Comparison of ENCODE assay signal across 25 mouse cellular contexts in the genomic region with DNA sequence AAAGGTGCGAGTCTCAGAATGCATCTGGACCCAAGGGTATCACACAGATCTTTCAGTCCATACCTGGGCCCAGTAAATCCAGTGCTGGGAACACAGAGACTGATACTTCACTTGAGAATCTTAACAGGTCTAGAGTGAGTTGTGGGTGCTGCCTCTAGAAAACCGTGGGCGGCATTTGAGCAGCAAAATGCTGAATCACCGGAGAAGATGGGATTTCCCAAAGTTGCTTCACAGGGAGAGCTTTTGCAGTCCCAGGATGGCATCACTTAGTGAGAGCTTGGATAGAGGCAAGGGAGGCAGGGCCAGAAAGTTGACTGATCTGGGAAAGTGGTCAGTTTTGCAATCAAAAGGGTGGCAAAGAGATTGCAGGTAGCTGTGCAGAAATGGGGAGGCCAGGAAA.
DNase-seq lines count a peak whose midpoint lies in the region; ATAC-seq and TF ChIP-seq lines count a peak whose summit lies in the region.
"Had no signal": no experiment of that assay in that cellular context is flagged by ENCODE, and none has a peak within 500 bp of the region (broad histone marks: within the 10 kb centered on the region; RNA-seq: fewer than 3 reads in every experiment).

No protein-coding gene starts in this region.

- CTCF ChIA-PET in Patski (lab: Charles Lee), result no interaction called here

- no peaks in the 10 kb centered on the region for H3K4me1 ChIP-seq in hindbrain, embryonic 11.5 days (replicated peaks; ENCODE audit: control insufficient read depth, insufficient read depth, low read length)
- H3K4me1 ChIP-seq: forebrain, embryonic 13.5 days; heart, embryonic 13.5 days; intestine, embryonic 15.5 days; kidney, embryonic 15.5 days; limb, embryonic 13.5 days; liver, embryonic 13.5 days; lung, embryonic 15.5 days had no signal

- H3K36me3 ChIP-seq in hindbrain, embryonic 11.5 days (ENCODE audit: control insufficient read depth, insufficient read depth, low read length), result 0 out of 2 replicates have a peak, but pooled peaks cover 3% of the 10 kb centered on the region
- H3K36me3 ChIP-seq: liver, embryonic 13.5 days had no signal

- DNase-seq in left cerebral cortex, adult 18-20 months (ENCODE audit: low spot score in 2 of 2), result peak; percentile 51 to 55
- DNase-seq in left cerebral cortex, postnatal 10 days (ENCODE audit: extremely low spot score in 1 of 2, low spot score in 2 of 2), result no peak
- no peak for DNase-seq in Patski (ENCODE audit: low read depth, low spot score)
- peak; percentile 54 to 90 for DNase-seq in left cerebral cortex, postnatal 25 days (ENCODE audit: low spot score in 2 of 2)
- peak; percentile 76 for DNase-seq in telencephalon, adult 2 months (ENCODE audit: low read depth, low spot score)
- DNase-seq in urinary bladder, postnatal 25 days (ENCODE audit: low spot score), result no peak
- DNase-seq in hindbrain, embryonic 11.5 days (ENCODE audit: low spot score), result no peak
- DNase-seq: adrenal gland, postnatal 25 days; cerebellum, adult 11-12 months; cerebellum, postnatal 14 days; embryo, embryonic 11 days; heart, adult 11 months; kidney, postnatal 4 days; liver, embryonic 13.5 days; lung, postnatal 4 days had no signal

- no peaks in the 10 kb centered on the region for H3K27me3 ChIP-seq in Patski
- no peaks in the 10 kb centered on the region for H3K27me3 ChIP-seq in hindbrain, embryonic 11.5 days (ENCODE audit: control insufficient read depth, insufficient read depth, low read length)
- H3K27me3 ChIP-seq: forebrain, embryonic 13.5 days; heart, embryonic 13.5 days; hindbrain, embryonic 15.5 days; intestine, embryonic 15.5 days; kidney, embryonic 15.5 days; limb, embryonic 13.5 days; liver, embryonic 13.5 days; lung, embryonic 15.5 days had no signal

- no peak overlapping the region for H3K4me2 ChIP-seq in hindbrain, embryonic 11.5 days (replicated peaks; ENCODE audit: low read depth, low read length)
- H3K4me2 ChIP-seq: forebrain, embryonic 13.5 days; heart, embryonic 13.5 days; hindbrain, embryonic 15.5 days; intestine, embryonic 15.5 days; kidney, embryonic 15.5 days; limb, embryonic 13.5 days; liver, embryonic 13.5 days; lung, embryonic 15.5 days had no signal

- ATAC-seq in Patski, result peak; percentile 74
- ATAC-seq in hindbrain, embryonic 11.5 days (ENCODE audit: low FRiP score), result no peak
- ATAC-seq: forebrain, embryonic 13.5 days; intestine, embryonic 15.5 days; midbrain, embryonic 16.5 days had no signal

- intact Hi-C loops in left cerebral cortex, postnatal 10 days (cut with DNase I), result no loop called here
- intact Hi-C loops in left cerebral cortex, postnatal 25 days (cut with DNase I), result loop anchor here (2.0 kb wide), 2 partner anchors 61 to 109 kb away; no protein-coding TSS in a partner anchor

- POLR2A ChIA-PET in Patski (lab: Charles Lee), result no interaction called here

- TF ChIP-seq CTCF in Patski (IDR thresholded peaks at IDR 0.05), result no peak

- WGBS in hindbrain, embryonic 11.5 days, result over 99% methylated on average over 4 of the region's 4 CpGs

- no peak overlapping the region for H3K9ac ChIP-seq in hindbrain, embryonic 11.5 days (ENCODE audit: low read depth, low read length)
- H3K9ac ChIP-seq: forebrain, embryonic 13.5 days; heart, embryonic 13.5 days; hindbrain, embryonic 15.5 days; intestine, embryonic 15.5 days; kidney, embryonic 15.5 days; limb, embryonic 13.5 days; liver, embryonic 13.5 days; lung, embryonic 15.5 days had no signal

- no peak overlapping the region for H3K4me3 ChIP-seq in hindbrain, embryonic 11.5 days (ENCODE audit: low read depth, low read length)
- H3K4me3 ChIP-seq: forebrain, embryonic 13.5 days; heart, embryonic 13.5 days; hindbrain, embryonic 15.5 days; intestine, embryonic 15.5 days; kidney, embryonic 15.5 days; limb, embryonic 13.5 days; liver, embryonic 13.5 days; lung, embryonic 15.5 days had no signal

- in situ Hi-C loops in Patski (cut with MboI; ENCODE audit: low pct_unique_long_range_greater_than_20kb), result no loop called here

- no peaks in the 10 kb centered on the region for H3K9me3 ChIP-seq in hindbrain, embryonic 11.5 days (ENCODE audit: control insufficient read depth, low read length)
- H3K9me3 ChIP-seq: forebrain, embryonic 13.5 days; G1E; heart, embryonic 13.5 days; hindbrain, embryonic 15.5 days; intestine, embryonic 15.5 days; kidney, embryonic 15.5 days; limb, embryonic 13.5 days; liver, embryonic 13.5 days; lung, embryonic 15.5 days had no signal

- no peak overlapping the region for H3K27ac ChIP-seq in hindbrain, embryonic 11.5 days (ENCODE audit: low read depth, low read length)
- H3K27ac ChIP-seq: forebrain, embryonic 13.5 days; heart, embryonic 13.5 days; hindbrain, embryonic 15.5 days; intestine, embryonic 15.5 days; kidney, embryonic 15.5 days; limb, embryonic 13.5 days; liver, embryonic 13.5 days; lung, embryonic 15.5 days; stomach, postnatal 0 days had no signal

Comparison
In these comparisons a context has a peak if more than half of its experiments do, and no peak if none do; other contexts are left out.
1. DNase-seq: peak in left cerebral cortex, adult 18-20 months (2 of 2), left cerebral cortex, postnatal 25 days (2 of 2) and telencephalon, adult 2 months (single experiment); none in left cerebral cortex, postnatal 10 days (0 of 2), Patski (single experiment), urinary bladder, postnatal 25 days (single experiment) and hindbrain, embryonic 11.5 days (single experiment).